Mouse (Mus musculus): ENCODE results near the gene Bcl2.

DNA sequence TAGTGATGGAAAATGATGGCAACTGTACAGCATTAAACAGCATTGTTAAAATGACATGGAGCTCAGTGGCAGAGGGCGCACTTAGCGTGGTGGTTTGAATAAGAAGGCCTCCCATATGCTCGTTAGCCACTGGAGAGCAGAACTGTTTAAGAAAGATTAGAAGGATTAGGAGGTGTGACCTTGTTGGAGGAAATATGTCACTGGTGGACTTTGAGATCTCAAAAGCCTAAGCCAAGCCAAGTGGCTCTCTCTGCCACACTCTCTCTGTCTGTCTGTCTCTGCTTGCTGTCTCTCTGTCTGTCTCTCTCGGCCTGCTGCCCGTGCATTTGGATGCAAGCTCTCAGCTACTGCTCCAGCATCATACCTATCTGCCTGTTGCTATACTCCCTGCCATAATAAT, 17.6 kb downstream of the Bcl2 start:
- TF ChIP-seq GATA1 (IDR thresholded peaks at IDR 0.05; ENCODE audit: borderline replicate concordance, low read length) (no peak), TAL1 (conservative IDR thresholded peaks at IDR 0.05; ENCODE audit: low read depth, low read length) (no peak)

All from G1E (cell line).